Mouse (Mus musculus) lung, postnatal 10 days (tissue): ENCODE data around the gene Spock1.
A peak's percentile ranks its signal among the peaks of the same experiment; 100 is the strongest.
"Not testable (repeated sequence)": the region's sequence is repeated elsewhere in the genome, so short reads cannot be mapped to it uniquely, and the experiment has no call there.

Experiments
- DNase-seq: peaks from one replicate; pipeline ENCODE4 v3.0.0; 2021

Gene Spock1

GRCm38 (mm10) chr13:57647456-57647855 lies 260.7 kb downstream of the Spock1 start:
- no peak for DNase-seq

GRCm38 (mm10) chr13:57643036-57643435 lies 265.1 kb downstream of the Spock1 start:
- DNase-seq = no peak

- no peak for DNase-seq
Measured at GRCm38 (mm10) chr13:57641649-57642048, 266.5 kb downstream of the Spock1 start.

GRCm38 (mm10) chr13:57640968-57641367 lies 267.2 kb downstream of the Spock1 start:
- no peak for DNase-seq

- no peak for DNase-seq
Measured at GRCm38 (mm10) chr13:57638820-57639219, 269.3 kb downstream of the Spock1 start.

GRCm38 (mm10) chr13:57637606-57638132 lies 270.5 kb downstream of the Spock1 start:
- no peak for DNase-seq

GRCm38 (mm10) chr13:57637080-57637572 lies 271.0 kb downstream of the Spock1 start:
- DNase-seq = no peak

GRCm38 (mm10) chr13:57636196-57637015 lies 271.7 kb downstream of the Spock1 start:
- no peak for DNase-seq

GRCm38 (mm10) chr13:57630532-57630931 lies 277.6 kb downstream of the Spock1 start:
- DNase-seq = no peak

- no peak for DNase-seq
Measured at GRCm38 (mm10) chr13:57628218-57628617, 279.9 kb downstream of the Spock1 start.

GRCm38 (mm10) chr13:57626434-57626833 lies 281.7 kb downstream of the Spock1 start:
- peak; percentile 8 for DNase-seq

- no peak for DNase-seq
Measured at GRCm38 (mm10) chr13:57623909-57624481, 284.1 kb downstream of the Spock1 start.

GRCm38 (mm10) chr13:57619079-57619768 lies 288.9 kb downstream of the Spock1 start:
- no peak for DNase-seq

- DNase-seq = no peak
Measured at GRCm38 (mm10) chr13:57611326-57612171, 296.6 kb downstream of the Spock1 start.

- DNase-seq = no peak
Measured at GRCm38 (mm10) chr13:57609946-57610345, 298.2 kb downstream of the Spock1 start.

- DNase-seq = no peak
Measured at GRCm38 (mm10) chr13:57604437-57604836, 303.7 kb downstream of the Spock1 start.

GRCm38 (mm10) chr13:57603226-57603625 lies 304.9 kb downstream of the Spock1 start:
- DNase-seq = no peak

- DNase-seq = no peak
Measured at GRCm38 (mm10) chr13:57595761-57596051, 312.4 kb downstream of the Spock1 start.

- DNase-seq = no peak
Measured at GRCm38 (mm10) chr13:57595032-57595760, 312.9 kb downstream of the Spock1 start.

GRCm38 (mm10) chr13:57589338-57589914 lies 318.7 kb downstream of the Spock1 start:
- DNase-seq = not testable (repeated sequence)

GRCm38 (mm10) chr13:57588558-57589273 lies 319.4 kb downstream of the Spock1 start:
- DNase-seq = no peak
